Mouse (Mus musculus): ENCODE results near the gene Slc11a2. TPM values are rescaled to one million over a fixed set of nuclear protein-coding genes. Genes with fewer than 3 reads are reported as not detected.

Gene Slc11a2
- polyA plus RNA-seq, 1 experiment from 2014 or later, result 25.9 TPM

DNA sequence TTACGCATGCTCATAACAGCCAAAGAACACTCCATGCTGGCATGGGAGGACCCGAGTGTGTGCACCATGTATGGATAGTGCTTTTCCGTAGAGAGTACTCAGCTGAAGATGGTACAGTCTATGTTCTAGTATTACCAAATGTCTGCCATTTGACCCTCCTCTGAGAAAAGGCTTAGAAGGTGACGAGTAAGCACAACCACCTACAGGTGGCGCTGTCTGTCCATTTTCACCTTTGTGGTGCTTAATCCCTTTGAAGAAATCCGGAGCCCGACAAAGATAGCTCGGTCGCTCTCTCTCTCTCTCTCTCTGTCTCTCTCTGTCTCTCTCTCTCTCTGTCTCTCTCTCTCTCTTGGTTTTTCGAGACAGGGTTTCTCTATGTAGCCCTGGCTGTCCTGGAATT, 33.2 kb upstream of the Slc11a2 start:
- Histone ChIP-seq H3K4me2 (replicated peaks) (no peak overlapping the region), H3K9ac (no peak overlapping the region), H3K4me1 (no peaks in the 10 kb centered on the region; the same call in 1 of the 2 replicates), H3K36me3 (no peaks in the 10 kb centered on the region), H3K4me3 (replicated peaks) (no peak overlapping the region), H3K27ac (replicated peaks) (no peak overlapping the region), H3K9me3 (replicated peaks) (no peaks in the 10 kb centered on the region), H3K27me3 (no peaks in the 10 kb centered on the region)
- ATAC-seq (ENCODE audit: insufficient number of reproducible peaks, low FRiP score, low TSS enrichment, low read depth), result no peak
- 45% methylated on average over 10 of the region's 10 CpGs for WGBS

DNA sequence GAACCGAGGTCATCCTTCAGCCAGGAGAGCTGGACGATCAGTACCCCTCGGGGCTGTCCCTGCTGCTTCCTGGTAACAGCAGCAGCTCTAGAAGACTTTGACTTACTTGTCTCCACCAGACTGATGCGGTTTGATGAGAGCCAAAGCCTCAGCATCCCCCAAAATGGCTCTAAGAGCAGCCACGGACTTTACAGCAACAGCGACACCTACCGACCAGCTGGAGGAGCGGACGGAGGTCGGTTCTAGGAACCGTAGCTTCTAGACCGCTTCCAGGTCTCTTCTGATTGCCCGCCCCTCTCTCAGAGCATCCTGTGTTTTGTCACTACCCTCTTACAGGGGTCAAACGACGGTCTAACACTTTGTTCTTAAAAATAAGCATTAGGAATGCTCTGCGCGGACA, 32.5 kb upstream of the Slc11a2 start:
- Histone ChIP-seq H3K9me3 (replicated peaks) (no peaks in the 10 kb centered on the region), H3K4me3 (replicated peaks) (no peak overlapping the region), H3K27ac (replicated peaks) (no peak overlapping the region), H3K4me1 (no peaks in the 10 kb centered on the region; the same call in 1 of the 2 replicates), H3K4me2 (replicated peaks) (no peak overlapping the region), H3K27me3 (no peaks in the 10 kb centered on the region), H3K9ac (no peak overlapping the region), H3K36me3 (no peaks in the 10 kb centered on the region)
- ATAC-seq (ENCODE audit: insufficient number of reproducible peaks, low FRiP score, low TSS enrichment, low read depth), result 0 out of 2 replicates have a peak, but pooled peaks have one; percentile 15
- WGBS, result 7% methylated on average over 17 of the region's 17 CpGs

DNA sequence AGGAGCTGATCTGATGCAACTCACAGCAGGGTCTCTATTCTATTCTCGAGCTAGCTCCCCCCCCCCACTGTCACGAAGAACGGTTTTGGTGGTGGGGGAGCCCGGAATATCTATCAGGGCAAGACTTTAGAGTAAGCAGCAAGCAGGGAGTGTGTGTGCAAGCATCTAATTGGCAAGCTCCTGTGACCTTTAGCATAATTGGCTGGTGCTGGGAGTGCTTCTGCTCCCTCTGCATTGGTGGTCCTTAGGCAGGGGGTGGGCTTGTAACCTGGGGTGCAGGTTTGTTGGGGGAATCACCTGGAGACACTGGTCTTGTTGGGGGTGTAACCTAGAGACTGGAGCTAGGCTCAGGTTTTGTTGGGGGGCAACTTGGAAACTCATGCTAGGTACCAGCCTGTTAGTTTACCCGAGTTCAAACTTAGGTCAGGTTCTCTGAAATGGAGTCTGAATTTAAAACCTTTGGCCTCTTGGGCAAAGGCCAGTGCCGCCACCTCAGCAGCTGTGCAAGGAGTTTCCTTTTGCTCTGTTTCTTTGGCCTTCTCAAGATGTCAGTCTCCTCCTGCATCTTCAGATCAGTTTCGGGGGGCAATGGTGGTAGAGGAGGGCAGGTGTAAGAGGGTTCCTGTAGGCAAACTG, 31.6 kb upstream of the Slc11a2 start:
- no peaks in the 10 kb centered on the region; the same call in none of the 2 replicates for H3K4me1 ChIP-seq
- no peak for ATAC-seq (ENCODE audit: insufficient number of reproducible peaks, low FRiP score, low TSS enrichment, low read depth)
- no peaks in the 10 kb centered on the region for H3K9me3 ChIP-seq (replicated peaks)
- no peaks in the 10 kb centered on the region for H3K36me3 ChIP-seq
- no peak overlapping the region for H3K27ac ChIP-seq (replicated peaks)
- H3K27me3 ChIP-seq, result no peaks in the 10 kb centered on the region
- no peak overlapping the region for H3K4me2 ChIP-seq (replicated peaks)
- no peak overlapping the region for H3K4me3 ChIP-seq (replicated peaks)
- no peak overlapping the region for H3K9ac ChIP-seq
- WGBS, result 64% methylated on average over 7 of the region's 7 CpGs

DNA sequence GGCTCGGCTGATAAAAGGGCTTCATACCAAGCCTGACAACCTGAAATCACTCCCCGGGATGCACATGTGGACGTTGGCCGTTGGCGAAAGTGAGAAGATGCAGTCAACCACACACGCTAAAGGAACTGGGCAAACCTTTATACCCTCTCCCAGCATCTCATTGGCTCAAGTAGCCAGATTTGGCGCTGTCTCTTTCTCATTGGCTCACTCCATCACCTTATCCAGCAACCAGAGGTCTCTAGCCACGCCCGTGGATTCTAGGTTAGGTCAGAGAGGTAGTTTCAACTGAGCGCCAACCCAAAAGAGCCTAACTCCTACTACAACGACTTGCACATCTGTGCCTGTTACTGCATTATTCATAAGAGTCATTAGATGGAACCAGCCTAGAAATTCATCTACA, 27.6 kb upstream of the Slc11a2 start:
- Histone ChIP-seq H3K4me1 (peaks cover 7% of the 10 kb centered on the region), H3K27me3 (no peaks in the 10 kb centered on the region), H3K27ac (replicated peaks) (no peak overlapping the region), H3K4me2 (replicated peaks) (no peak overlapping the region), H3K9ac (no peak overlapping the region), H3K4me3 (replicated peaks) (no peak overlapping the region), H3K9me3 (replicated peaks) (no peaks in the 10 kb centered on the region), H3K36me3 (no peaks in the 10 kb centered on the region)
- ATAC-seq (ENCODE audit: insufficient number of reproducible peaks, low FRiP score, low TSS enrichment, low read depth), result no peak
- 83% methylated on average over 11 of the region's 11 CpGs for WGBS

DNA sequence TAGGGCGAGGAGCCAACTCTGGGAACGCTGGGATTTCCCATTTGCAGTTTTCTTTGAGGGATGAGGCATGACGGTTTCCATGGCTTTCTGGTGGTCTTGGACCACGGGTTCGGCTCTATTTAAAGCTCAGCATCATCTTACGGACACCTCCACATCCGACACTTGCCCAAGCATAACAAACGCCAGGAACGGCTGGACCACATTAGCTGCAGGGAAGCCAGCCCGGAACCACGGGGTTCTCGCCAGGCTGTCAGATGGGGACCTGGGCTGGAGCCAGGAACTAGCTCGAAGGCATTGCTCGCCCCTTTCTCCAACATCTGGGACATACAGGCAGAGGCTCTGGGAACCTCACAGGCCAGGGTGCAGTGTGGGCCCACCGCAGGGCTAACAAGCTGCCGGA, 26.4 kb upstream of the Slc11a2 start:
- H3K4me3 ChIP-seq (replicated peaks), result no peak overlapping the region
- peaks cover 7% of the 10 kb centered on the region for H3K4me1 ChIP-seq
- peak; percentile 80 for ATAC-seq (ENCODE audit: insufficient number of reproducible peaks, low FRiP score, low TSS enrichment, low read depth)
- no peaks in the 10 kb centered on the region for H3K9me3 ChIP-seq (replicated peaks)
- H3K9ac ChIP-seq, result no peak overlapping the region
- H3K36me3 ChIP-seq, result no peaks in the 10 kb centered on the region
- H3K27me3 ChIP-seq, result no peaks in the 10 kb centered on the region
- WGBS, result 26% methylated on average over 16 of the region's 16 CpGs
- H3K4me2 ChIP-seq (replicated peaks), result no peak overlapping the region
- no peak overlapping the region for H3K27ac ChIP-seq (replicated peaks)

DNA sequence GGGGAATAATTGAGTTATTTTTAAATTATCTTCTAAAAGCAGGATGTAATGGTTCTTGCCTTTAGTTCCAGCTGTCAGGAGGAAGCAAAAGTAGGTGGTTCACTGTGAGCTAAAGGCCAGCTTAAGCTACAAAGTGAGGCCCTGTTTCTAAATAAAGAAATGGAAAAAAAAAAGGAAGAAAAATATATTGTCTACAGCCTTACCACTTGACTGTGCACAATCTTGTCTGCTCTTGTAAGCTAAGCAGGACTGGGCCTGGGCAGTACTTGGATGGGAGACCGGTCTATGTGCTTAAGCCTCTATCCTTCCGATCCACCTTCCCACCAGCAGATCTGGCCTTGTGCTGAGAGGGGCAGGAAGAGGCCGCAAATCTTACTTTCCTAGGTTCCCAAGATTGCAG, 24.6 kb upstream of the Slc11a2 start:
- no peak overlapping the region for H3K4me3 ChIP-seq (replicated peaks)
- WGBS, result 89% methylated on average over 3 of the region's 3 CpGs
- peaks cover 7% of the 10 kb centered on the region for H3K4me1 ChIP-seq
- no peak for ATAC-seq (ENCODE audit: insufficient number of reproducible peaks, low FRiP score, low TSS enrichment, low read depth)
- no peaks in the 10 kb centered on the region for H3K27me3 ChIP-seq
- no peaks in the 10 kb centered on the region for H3K9me3 ChIP-seq (replicated peaks)
- no peaks in the 10 kb centered on the region for H3K36me3 ChIP-seq
- H3K9ac ChIP-seq, result no peak overlapping the region
- no peak overlapping the region for H3K4me2 ChIP-seq (replicated peaks)
- no peak overlapping the region for H3K27ac ChIP-seq (replicated peaks)

DNA sequence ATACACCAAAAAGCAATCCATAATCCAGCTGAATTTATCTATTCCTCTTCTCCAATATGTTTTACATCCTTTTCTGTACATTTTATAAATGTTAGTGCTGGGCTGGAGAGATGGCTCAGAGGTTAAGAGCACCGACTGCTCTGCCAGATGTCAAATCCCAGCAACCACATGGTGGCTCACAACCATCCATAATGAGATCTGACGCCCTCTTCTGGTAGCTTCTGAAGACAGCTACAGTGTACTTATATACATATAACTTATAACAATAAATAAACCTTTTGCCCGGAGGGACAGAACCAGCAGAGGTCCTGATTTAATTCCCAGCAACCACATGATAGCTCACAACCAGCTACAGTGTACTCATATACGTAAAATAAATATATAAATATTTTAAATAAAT, 23.7 kb upstream of the Slc11a2 start:
- 79% methylated on average over 4 of the region's 4 CpGs for WGBS
- ATAC-seq (ENCODE audit: insufficient number of reproducible peaks, low FRiP score, low TSS enrichment, low read depth), result no peak
- Histone ChIP-seq H3K4me2 (replicated peaks) (no peak overlapping the region), H3K4me1 (peaks cover 14% of the 10 kb centered on the region), H3K4me3 (replicated peaks) (no peak overlapping the region), H3K36me3 (no peaks in the 10 kb centered on the region), H3K27ac (replicated peaks) (no peak overlapping the region), H3K9ac (no peak overlapping the region), H3K27me3 (no peaks in the 10 kb centered on the region), H3K9me3 (replicated peaks) (no peaks in the 10 kb centered on the region)

DNA sequence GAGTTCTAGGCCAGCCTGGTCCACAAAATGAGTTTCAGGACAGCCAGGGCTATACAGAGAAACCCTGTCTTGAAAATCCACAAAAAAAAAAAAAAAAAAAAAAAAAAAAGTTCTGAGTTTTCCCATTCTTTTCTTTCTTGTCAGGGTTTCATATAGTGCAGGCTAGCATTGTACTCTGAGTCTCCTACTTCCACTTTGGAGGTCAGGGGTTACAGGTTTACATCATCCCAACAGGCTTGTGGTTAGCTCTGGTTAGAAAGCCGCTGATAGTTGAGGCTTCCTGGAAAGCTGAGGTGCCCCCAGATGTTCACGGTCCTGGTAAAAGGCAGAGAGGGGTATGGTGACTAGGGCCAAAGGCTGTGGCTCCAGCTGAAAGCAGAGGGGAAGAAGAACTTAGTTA, 22.0 kb upstream of the Slc11a2 start:
- WGBS, result 76% methylated on average over 2 of the region's 2 CpGs
- Histone ChIP-seq H3K4me2 (replicated peaks) (no peak overlapping the region), H3K27me3 (no peaks in the 10 kb centered on the region), H3K4me1 (peaks cover 17% of the 10 kb centered on the region), H3K9me3 (replicated peaks) (no peaks in the 10 kb centered on the region), H3K36me3 (no peaks in the 10 kb centered on the region), H3K9ac (no peak overlapping the region), H3K27ac (replicated peaks) (no peak overlapping the region), H3K4me3 (replicated peaks) (no peak overlapping the region)
- ATAC-seq (ENCODE audit: insufficient number of reproducible peaks, low FRiP score, low TSS enrichment, low read depth), result no peak

DNA sequence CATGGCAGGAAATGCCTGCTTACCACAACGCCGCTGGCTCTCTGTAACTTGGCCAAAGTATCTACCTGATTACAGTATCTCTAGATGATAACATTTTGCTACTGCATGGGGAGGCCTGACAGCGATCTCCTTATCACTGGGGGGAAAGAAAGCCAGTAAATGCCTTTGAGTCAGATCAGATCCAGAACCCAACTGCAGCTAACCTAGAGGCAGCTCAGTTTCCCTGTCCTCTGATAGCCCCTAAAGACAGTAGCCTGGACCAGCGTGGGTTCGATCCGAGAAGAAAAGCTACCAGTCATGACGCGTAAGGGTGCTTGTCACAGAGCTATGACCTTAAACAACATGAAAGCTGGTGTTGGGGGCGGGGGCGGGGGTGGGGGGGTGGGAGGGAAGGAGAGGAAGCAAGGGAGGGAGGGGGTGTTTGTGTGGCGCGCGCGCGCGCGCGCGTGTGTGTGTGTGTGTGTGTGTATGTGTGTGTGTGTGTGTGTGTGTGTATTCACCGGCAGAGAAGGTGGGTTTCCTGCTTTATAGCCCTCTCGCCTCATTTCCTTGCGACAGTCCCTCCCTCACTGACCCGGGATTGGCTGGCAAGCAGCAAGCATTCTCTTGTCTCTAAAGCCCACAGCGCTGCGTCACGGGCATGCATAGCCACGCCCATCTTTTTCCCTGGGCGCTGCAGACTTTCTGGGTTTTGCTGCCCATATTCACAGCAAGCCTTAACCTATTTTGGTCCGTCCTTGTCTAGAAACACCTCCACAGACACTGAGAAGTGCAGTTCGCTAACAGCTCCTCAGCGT, 18.5 kb upstream of the Slc11a2 start:
- ATAC-seq (ENCODE audit: insufficient number of reproducible peaks, low FRiP score, low TSS enrichment, low read depth), result peak; percentile 92
- no peaks in the 10 kb centered on the region for H3K9me3 ChIP-seq (replicated peaks)
- H3K27ac ChIP-seq (replicated peaks), result peak overlapping the region; percentile 93
- H3K4me3 ChIP-seq (replicated peaks), result peak overlapping the region; percentile 41
- 5% methylated on average over 23 of the region's 31 CpGs for WGBS
- peaks cover 10% of the 10 kb centered on the region for H3K4me1 ChIP-seq
- peak overlapping the region; percentile 12 for H3K9ac ChIP-seq
- H3K36me3 ChIP-seq, result no peaks in the 10 kb centered on the region
- peak overlapping the region; percentile 57 for H3K4me2 ChIP-seq (replicated peaks)
- no peaks in the 10 kb centered on the region for H3K27me3 ChIP-seq

DNA sequence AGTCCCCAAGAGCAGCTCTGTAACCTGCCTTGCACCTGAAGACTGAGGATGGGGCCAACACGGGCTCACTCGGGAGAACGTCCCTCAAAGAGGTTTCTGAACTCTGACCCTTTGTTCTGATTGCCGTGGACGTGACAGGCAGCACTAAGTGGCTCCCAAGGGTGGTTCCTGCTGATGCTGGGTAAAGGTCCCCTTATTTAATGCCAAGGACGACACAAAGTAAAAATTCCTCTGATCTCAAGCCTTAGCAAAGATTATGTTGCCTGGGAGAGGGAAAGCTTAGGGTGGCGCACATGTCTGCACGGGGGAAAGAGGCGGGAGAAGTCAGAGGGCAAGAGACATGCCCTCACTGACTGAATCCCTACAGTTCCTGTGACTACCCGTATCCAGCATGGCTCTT, 11.6 kb upstream of the Slc11a2 start:
- Histone ChIP-seq H3K4me1 (no peaks in the 10 kb centered on the region), H3K4me2 (replicated peaks) (no peak overlapping the region), H3K27me3 (no peaks in the 10 kb centered on the region), H3K27ac (replicated peaks) (no peak overlapping the region), H3K36me3 (no peaks in the 10 kb centered on the region), H3K9ac (no peak overlapping the region), H3K4me3 (replicated peaks) (no peak overlapping the region), H3K9me3 (replicated peaks) (no peaks in the 10 kb centered on the region)
- ATAC-seq (ENCODE audit: insufficient number of reproducible peaks, low FRiP score, low TSS enrichment, low read depth), result no peak
- WGBS, result 63% methylated on average over 10 of the region's 10 CpGs

DNA sequence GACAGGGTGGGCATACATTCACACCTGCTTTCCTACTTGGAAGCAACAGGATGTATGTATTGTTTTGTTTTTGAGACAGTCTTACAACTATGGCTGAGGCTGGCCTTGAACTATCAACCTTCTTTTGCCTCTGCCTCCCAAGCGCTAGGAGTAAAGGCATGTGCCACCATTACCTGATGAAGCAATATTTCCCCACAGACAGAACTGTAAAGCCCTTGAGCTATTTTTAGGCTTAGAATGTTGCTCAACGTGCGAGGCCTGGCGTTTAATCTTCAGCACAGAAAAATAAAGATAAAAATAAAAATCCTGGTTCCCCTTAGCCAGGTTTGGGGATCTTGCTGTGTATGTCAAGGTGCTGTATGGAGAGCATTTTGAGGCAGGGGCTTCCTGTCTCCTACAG, 11.2 kb upstream of the Slc11a2 start:
- no peak overlapping the region for H3K9ac ChIP-seq
- no peak overlapping the region for H3K27ac ChIP-seq (replicated peaks)
- no peaks in the 10 kb centered on the region for H3K9me3 ChIP-seq (replicated peaks)
- 74% methylated on average over 4 of the region's 4 CpGs for WGBS
- H3K36me3 ChIP-seq, result no peaks in the 10 kb centered on the region
- no peak overlapping the region for H3K4me3 ChIP-seq (replicated peaks)
- ATAC-seq (ENCODE audit: insufficient number of reproducible peaks, low FRiP score, low TSS enrichment, low read depth), result no peak
- H3K27me3 ChIP-seq, result no peaks in the 10 kb centered on the region
- no peak overlapping the region for H3K4me2 ChIP-seq (replicated peaks)
- H3K4me1 ChIP-seq, result no peaks in the 10 kb centered on the region

DNA sequence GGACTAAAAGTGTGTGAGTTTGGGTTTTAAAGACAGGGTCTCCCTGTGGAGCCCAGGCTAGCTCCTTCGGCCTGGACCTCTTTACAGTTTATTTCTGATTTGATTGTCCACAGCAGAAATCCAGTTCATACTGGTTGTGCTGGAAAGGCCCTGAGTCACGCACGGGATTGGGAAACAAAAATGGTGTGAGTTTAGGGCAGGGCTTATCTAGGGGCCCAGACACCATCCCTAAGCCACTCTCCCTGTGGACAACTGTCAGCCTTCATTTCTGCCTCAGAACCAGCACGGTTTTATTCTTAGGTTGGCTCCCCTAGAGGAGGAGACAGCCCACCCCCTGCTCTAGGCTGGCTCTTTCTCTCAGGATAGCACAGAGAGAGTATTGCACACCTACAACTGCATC, 8.4 kb upstream of the Slc11a2 start:
- Histone ChIP-seq H3K9ac (no peak overlapping the region), H3K4me2 (replicated peaks) (no peak overlapping the region), H3K27me3 (no peaks in the 10 kb centered on the region), H3K4me3 (replicated peaks) (no peak overlapping the region), H3K27ac (replicated peaks) (no peak overlapping the region), H3K9me3 (replicated peaks) (no peaks in the 10 kb centered on the region), H3K36me3 (no peaks in the 10 kb centered on the region), H3K4me1 (no peaks in the 10 kb centered on the region)
- no peak for ATAC-seq (ENCODE audit: insufficient number of reproducible peaks, low FRiP score, low TSS enrichment, low read depth)
- WGBS, result 64% methylated on average over 4 of the region's 4 CpGs
